12 mouse cellular contexts compared by ENCODE assay signal in the genomic region with DNA sequence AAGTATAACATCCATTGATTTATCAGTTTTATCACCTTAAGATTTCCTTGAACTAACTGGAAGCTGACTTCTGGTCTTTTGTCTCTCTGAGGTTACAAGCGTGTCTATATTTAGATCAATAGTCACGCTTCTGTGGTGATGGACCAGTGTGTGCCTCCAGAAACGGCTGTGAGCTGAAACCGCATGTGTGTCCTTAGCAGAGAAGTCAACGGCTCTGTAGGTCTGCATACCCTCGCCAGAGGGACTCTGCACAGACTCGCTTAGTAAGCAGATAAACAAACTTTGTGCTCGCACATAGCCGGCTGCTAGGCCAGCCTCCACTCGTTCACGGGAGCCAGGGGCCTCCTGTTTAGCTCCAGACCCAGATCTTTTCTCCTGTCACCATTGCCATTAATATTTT. TPM values are rescaled to one million over a fixed set of nuclear protein-coding genes. Genes with fewer than 3 reads are reported as not detected.
A peak's percentile ranks its signal among the peaks of the same experiment; 100 is the strongest.
DNase-seq lines count a peak whose midpoint lies in the region; ATAC-seq lines count a peak whose summit lies in the region.
"Had no signal": no experiment of that assay in that cellular context is flagged by ENCODE, and none has a peak within 500 bp of the region (broad histone marks: within the 10 kb centered on the region; RNA-seq: fewer than 3 reads in every experiment).

No protein-coding gene starts in this region.

- peak overlapping the region; percentile 18 for H3K27ac ChIP-seq in heart, embryonic 11.5 days (ENCODE audit: low read depth, low read length)
- no peak overlapping the region for H3K27ac ChIP-seq in hindbrain, embryonic 10.5 days
- H3K27ac ChIP-seq: hindbrain, embryonic 15.5 days; lung, embryonic 15.5 days had no signal

- H3K36me3 ChIP-seq in heart, embryonic 11.5 days (ENCODE audit: control insufficient read depth, insufficient read depth, low read length), result no peaks in the 10 kb centered on the region
- no peaks in the 10 kb centered on the region for H3K36me3 ChIP-seq in hindbrain, embryonic 10.5 days
- H3K36me3 ChIP-seq: hindbrain, embryonic 15.5 days; lung, embryonic 15.5 days had no signal

- no peaks in the 10 kb centered on the region for H3K27me3 ChIP-seq in heart, embryonic 11.5 days (ENCODE audit: control insufficient read depth, insufficient read depth, low read length)
- H3K27me3 ChIP-seq in hindbrain, embryonic 10.5 days (ENCODE audit: insufficient read depth, poor library complexity, severe bottlenecking), result no peaks in the 10 kb centered on the region
- H3K27me3 ChIP-seq: hindbrain, embryonic 15.5 days; lung, embryonic 15.5 days had no signal

- ATAC-seq in CD4-positive, CD25-positive, alpha-beta regulatory T cell, adult 4 months, result peak; percentile 49
- no peak for ATAC-seq in heart, embryonic 11.5 days (replicated peaks; ENCODE audit: insufficient number of reproducible peaks, low FRiP score, low TSS enrichment)
- ATAC-seq in megakaryocyte, adult 5-6 weeks (ENCODE audit: poor library complexity, severe bottlenecking), result peak; percentile 41

- no peak overlapping the region for H3K4me3 ChIP-seq in heart, embryonic 11.5 days (ENCODE audit: low read depth, low read length)
- no peak overlapping the region for H3K4me3 ChIP-seq in hindbrain, embryonic 10.5 days
- H3K4me3 ChIP-seq: hindbrain, embryonic 15.5 days; lung, embryonic 15.5 days had no signal

- H3K9ac ChIP-seq in heart, embryonic 11.5 days (ENCODE audit: low read depth, low read length), result 0 out of 2 replicates have a peak overlapping the region, but pooled peaks have one; percentile 17
- H3K9ac ChIP-seq: hindbrain, embryonic 15.5 days; lung, embryonic 15.5 days had no signal

- H3K4me2 ChIP-seq in heart, embryonic 11.5 days, result peak overlapping the region; percentile 4; the same call in 1 of the 2 replicates
- H3K4me2 ChIP-seq: hindbrain, embryonic 15.5 days; lung, embryonic 15.5 days had no signal

- peak; percentile 28 to 31 for DNase-seq in kidney, postnatal 36 days
- DNase-seq in kidney, adult 18-20 months, result no peak
- no peak for DNase-seq in layer of hippocampus, adult 11-12 months (ENCODE audit: low spot score)
- DNase-seq in spleen, adult 12 weeks (ENCODE audit: low spot score), result no peak
- no peak for DNase-seq in hindbrain, embryonic 10.5 days (ENCODE audit: low spot score)
- DNase-seq: adrenal gland, postnatal 25 days; cerebellum, postnatal 36 days had no signal

- H3K4me1 ChIP-seq in heart, embryonic 11.5 days (ENCODE audit: control insufficient read depth, insufficient read depth, low read length), result peaks cover 22% of the 10 kb centered on the region
- peaks cover 13% of the 10 kb centered on the region for H3K4me1 ChIP-seq in hindbrain, embryonic 10.5 days (replicated peaks)

- H3K9me3 ChIP-seq in heart, embryonic 11.5 days (replicated peaks; ENCODE audit: control insufficient read depth, low read length), result no peaks in the 10 kb centered on the region
- no peaks in the 10 kb centered on the region for H3K9me3 ChIP-seq in hindbrain, embryonic 10.5 days
- H3K9me3 ChIP-seq: hindbrain, embryonic 15.5 days; lung, embryonic 15.5 days had no signal

- WGBS in heart, embryonic 11.5 days (ENCODE audit: insufficient replicate concordance), result 32% methylated on average over 11 of the region's 11 CpGs
- 78% methylated on average over 11 of the region's 11 CpGs for WGBS in hindbrain, embryonic 10.5 days

RNA-seq across cellular contexts. Expression of gene Wdr26, which starts 15.0 kb away (rescaled TPM):
- polyA plus RNA-seq in CD4-positive, CD25-positive, alpha-beta regulatory T cell, adult 4 months (2017; shearing (Covaris generic)), result 10 to 100 TPM; 34.7 to 40.9 TPM
- polyA plus RNA-seq in heart, embryonic 11.5 days (2014; fragmentation: Nextera tagmentation; extraction: Ambion mirVana), result 30.9 and 37.5 TPM in 2 replicates
- 257 and 258 TPM in 2 replicates for total RNA-seq in megakaryocyte, adult 5-6 weeks (2015)
- 235 and 244 TPM in 2 replicates for total RNA-seq in megakaryocyte, adult 5-6 weeks (2017)
- polyA plus RNA-seq in hindbrain, embryonic 10.5 days (2016; fragmentation: Nextera tagmentation; extraction: Ambion mirVana), result 25.6 and 30.3 TPM in 2 replicates

Comparison
In these comparisons a context has a peak if more than half of its experiments do, and no peak if none do; other contexts are left out.
1. DNase-seq: peak in kidney, postnatal 36 days (2 of 2); none in kidney, adult 18-20 months (single experiment), layer of hippocampus, adult 11-12 months (single experiment), spleen, adult 12 weeks (single experiment) and hindbrain, embryonic 10.5 days (single experiment).